Mouse (Mus musculus) CH12.LX (cell line): ENCODE data around the gene Pde5a. TPM values are rescaled to one million over a fixed set of nuclear protein-coding genes. Genes with fewer than 3 reads are reported as not detected.

Experiments used
- DNase-seq: peaks from one replicate; pipeline ENCODE4 v3.0.0-alpha.2; 2013; ENCODE audit errors: extremely low read depth
- H3K27ac ChIP-seq: 2 replicates; pipeline ENCODE4 v1.5.1; 2012; ENCODE audit warnings: low read depth, mild to moderate bottlenecking, control low read depth, moderate library complexity; ENCODE audit not compliant: insufficient read depth
- H3K27me3 ChIP-seq: replicated peaks from 2 replicates; pipeline ENCODE3; 2012; ENCODE audit warnings: inconsistent platforms
- H3K36me3 ChIP-seq, 2 experiments: replicated peaks in 1 of 2; 2 replicates each; pipeline versions ENCODE3 to v1.6.1; 2012; ENCODE audit warnings: inconsistent platforms in 1 of 2, low read length in 1 of 2, mild to moderate bottlenecking in 1 of 2, mixed read lengths in 1 of 2, moderate library complexity in 1 of 2; ENCODE audit not compliant: control insufficient read depth in 1 of 2, insufficient read depth in 1 of 2
- H3K4me1 ChIP-seq, 2 experiments: 2 replicates each; pipeline ENCODE4 v1.6.1; 2012; ENCODE audit warnings: inconsistent platforms in 1 of 2, moderate library complexity in 1 of 2; ENCODE audit not compliant: insufficient read depth in 2 of 2, control insufficient read depth in 1 of 2
- H3K4me2 ChIP-seq: 2 replicates; pipeline ENCODE4 v1.6.1; 2012; ENCODE audit warnings: low read depth, mild to moderate bottlenecking, control low read depth; ENCODE audit not compliant: poor library complexity, insufficient read depth, severe bottlenecking
- H3K4me3 ChIP-seq, 3 experiments: fragments of 150-350 bp in 1 of 3; sonication (generic) in 1 of 3; replicated peaks in 1 of 3; 2 replicates each; pipeline versions ENCODE3 to v1.5.1; 2011 to 2012; ENCODE audit warnings: low read depth in 2 of 3, low read length in 2 of 3, mild to moderate bottlenecking in 2 of 3, moderate library complexity in 2 of 3, control low read depth in 1 of 3, improper control_type of control experiment in 1 of 3, inconsistent platforms in 1 of 3, mixed read lengths in 1 of 3; ENCODE audit not compliant: poor library complexity in 1 of 3
- H3K79me2 ChIP-seq: replicated peaks from 2 replicates; pipeline ENCODE4 v1.6.1; 2012; ENCODE audit warnings: mild to moderate bottlenecking, moderate library complexity; ENCODE audit not compliant: control insufficient read depth, poor library complexity, insufficient read depth, severe bottlenecking; ENCODE audit errors: extremely low read depth
- H3K9ac ChIP-seq: 2 replicates; pipeline ENCODE4 v1.6.1; 2012; ENCODE audit warnings: low read depth, mild to moderate bottlenecking, control low read depth, moderate library complexity; ENCODE audit not compliant: insufficient read depth
- H3K9me3 ChIP-seq: replicated peaks from 2 replicates; pipeline ENCODE3; 2012; ENCODE audit warnings: low read length, inconsistent platforms, mixed read lengths
- CHD1 ChIP-seq: IDR thresholded peaks from 2 replicates; pipeline ENCODE4 v1.6.1; 2012; ENCODE audit warnings: low read depth, low read length, improper control_type of control experiment, inconsistent platforms
- CTCF ChIP-seq, 2 experiments: IDR thresholded peaks in 1 of 2; conservative IDR thresholded peaks in 1 of 2; 2 replicates each; pipeline ENCODE4 v1.5.1; 2011 to 2012; ENCODE audit warnings: low read depth in 2 of 2, low read length in 2 of 2, improper control_type of control experiment in 1 of 2, inconsistent platforms in 1 of 2, mild to moderate bottlenecking in 1 of 2, moderate library complexity in 1 of 2
- MAFK ChIP-seq: IDR thresholded peaks from 2 replicates; pipeline ENCODE4 v1.6.1; 2011; ENCODE audit warnings: low read length, improper control_type of control experiment; ENCODE audit not compliant: insufficient replicate concordance
- MAX ChIP-seq: IDR thresholded peaks from 2 replicates; pipeline ENCODE4 v1.6.1; 2011; ENCODE audit warnings: low read length, improper control_type of control experiment
- MXI1 ChIP-seq: IDR thresholded peaks from 2 replicates; pipeline ENCODE4 v1.6.1; 2011; ENCODE audit warnings: mild to moderate bottlenecking, low read depth, low read length, improper control_type of control experiment
- NRF1 ChIP-seq: IDR thresholded peaks from 2 replicates; pipeline ENCODE4 v1.6.1; 2014; ENCODE audit warnings: low read depth, mild to moderate bottlenecking, inconsistent platforms, low read length, improper control_type of control experiment, moderate library complexity
- POLR2AphosphoS2 ChIP-seq: IDR thresholded peaks from 2 replicates; pipeline ENCODE4 v1.6.1; 2011; ENCODE audit warnings: low read depth, low read length, improper control_type of control experiment
- RCOR1 ChIP-seq: conservative IDR thresholded peaks from 2 replicates; pipeline ENCODE4 v1.6.1; 2012; ENCODE audit warnings: low read depth, mild to moderate bottlenecking, inconsistent platforms, low read length, improper control_type of control experiment
- TBP ChIP-seq: conservative IDR thresholded peaks from 2 replicates; pipeline ENCODE4 v1.6.1; 2011; ENCODE audit warnings: low read depth, low read length, improper control_type of control experiment
- TCF12 ChIP-seq: IDR thresholded peaks from 2 replicates; pipeline ENCODE4 v1.6.1; 2014; ENCODE audit warnings: low read depth, mild to moderate bottlenecking, inconsistent platforms, low read length, improper control_type of control experiment
- UBTF ChIP-seq: IDR thresholded peaks from 2 replicates; pipeline ENCODE4 v1.6.1; 2012; ENCODE audit warnings: low read depth, mild to moderate bottlenecking, inconsistent platforms, low read length, improper control_type of control experiment, moderate library complexity
- USF1 ChIP-seq: IDR thresholded peaks from 2 replicates; pipeline ENCODE4 v1.6.1; 2014; ENCODE audit warnings: low read depth, mild to moderate bottlenecking, inconsistent platforms, low read length, improper control_type of control experiment
- USF2 ChIP-seq: conservative IDR thresholded peaks from 2 replicates; pipeline ENCODE4 v1.6.1; 2011; ENCODE audit warnings: low read depth, low read length, improper control_type of control experiment
- ZKSCAN1 ChIP-seq: IDR thresholded peaks from 2 replicates; pipeline ENCODE4 v1.6.1; 2012; ENCODE audit warnings: low read depth, inconsistent platforms, low read length, improper control_type of control experiment, borderline replicate concordance
- dilution Hi-C: fragments of 300-500 bp; cut with MboI; formaldehyde crosslinking; loops from 2 replicates; pipeline ENCODE4 v1.14.3; 2020; ENCODE audit warnings: low sequenced_read_pairs; ENCODE audit not compliant: extremely low pct_unique_long_range_greater_than_20kb, extremely low pct_ligation_motif_present
- in situ Hi-C: fragments of 300-500 bp; cut with MboI; formaldehyde crosslinking; loops from 3 replicates; pipeline ENCODE4 v1.14.3; 2019; ENCODE audit warnings: low sequenced_read_pairs, low pct_ligation_motif_present, low pct_unique_long_range_greater_than_20kb, mixed read lengths
- polyA plus RNA-seq: library from polyadenylated mRNA; unstranded; fragments of >175 nt; gene quantifications from 2 replicates; pipeline ENCODE4 v1.2.1, GENCODE M21; 2012; ENCODE audit warnings: low read depth; ENCODE audit not compliant: insufficient read length
- total RNA-seq, 2 experiments: library from RNA; depleted of rRNA; stranded (reverse); fragments of 300-350 nt in 1 of 2; fragments of >200 nt in 1 of 2; gene quantifications; 2 replicates each; pipeline ENCODE4 v1.2.3; 2012 to 2014

Gene Pde5a
- total and polyA plus RNA-seq, 3 experiments, result 0.60 to 1.1 (median 1.0) TPM

DNA sequence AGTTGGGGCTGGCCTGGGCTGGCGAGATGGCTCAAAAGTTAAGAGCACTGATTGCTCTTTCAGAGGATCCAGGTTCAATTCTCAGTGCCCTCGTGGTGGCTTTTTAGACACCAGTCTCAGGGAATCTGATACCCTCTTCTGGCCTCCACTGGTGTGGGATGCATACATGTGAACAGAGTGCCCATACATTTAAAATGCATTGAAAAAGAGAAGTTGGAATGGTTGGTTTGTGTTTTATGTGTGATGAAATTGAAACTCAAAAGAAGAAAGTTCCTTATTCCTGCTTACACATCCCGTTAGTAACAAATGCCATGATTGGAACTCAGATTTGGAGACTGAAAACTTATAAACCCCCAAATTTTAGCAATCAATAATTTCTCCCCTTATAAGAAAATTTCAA is 15.5 kb downstream of the Pde5a start:
- no peak for DNase-seq
- no peaks in the 10 kb centered on the region for H3K36me3 ChIP-seq
- H3K79me2 ChIP-seq, result no peaks in the 10 kb centered on the region
- peaks cover 17% of the 10 kb centered on the region for H3K9me3 ChIP-seq
- H3K4me3 ChIP-seq, result no peak overlapping the region
- TF ChIP-seq TBP (no peak), POLR2AphosphoS2 (no peak), TCF12 (no peak), USF1 (no peak), MAFK (no peak), MAX (no peak), CHD1 (no peak), CTCF (conservative IDR thresholded peaks at IDR 0.05 in 1 of 2, IDR thresholded peaks at IDR 0.05 in 1 of 2; ENCODE audit: low read depth in 2 of 2, low read length in 2 of 2) (no peak), MXI1 (no peak)
- no peak overlapping the region for H3K4me2 ChIP-seq
- no peaks in the 10 kb centered on the region for H3K4me1 ChIP-seq
- H3K27me3 ChIP-seq, result no peaks in the 10 kb centered on the region
- no peak overlapping the region for H3K9ac ChIP-seq
- H3K27ac ChIP-seq, result no peak overlapping the region
- dilution Hi-C loops, result no loop called here
- in situ Hi-C loops, result no loop called here

DNA sequence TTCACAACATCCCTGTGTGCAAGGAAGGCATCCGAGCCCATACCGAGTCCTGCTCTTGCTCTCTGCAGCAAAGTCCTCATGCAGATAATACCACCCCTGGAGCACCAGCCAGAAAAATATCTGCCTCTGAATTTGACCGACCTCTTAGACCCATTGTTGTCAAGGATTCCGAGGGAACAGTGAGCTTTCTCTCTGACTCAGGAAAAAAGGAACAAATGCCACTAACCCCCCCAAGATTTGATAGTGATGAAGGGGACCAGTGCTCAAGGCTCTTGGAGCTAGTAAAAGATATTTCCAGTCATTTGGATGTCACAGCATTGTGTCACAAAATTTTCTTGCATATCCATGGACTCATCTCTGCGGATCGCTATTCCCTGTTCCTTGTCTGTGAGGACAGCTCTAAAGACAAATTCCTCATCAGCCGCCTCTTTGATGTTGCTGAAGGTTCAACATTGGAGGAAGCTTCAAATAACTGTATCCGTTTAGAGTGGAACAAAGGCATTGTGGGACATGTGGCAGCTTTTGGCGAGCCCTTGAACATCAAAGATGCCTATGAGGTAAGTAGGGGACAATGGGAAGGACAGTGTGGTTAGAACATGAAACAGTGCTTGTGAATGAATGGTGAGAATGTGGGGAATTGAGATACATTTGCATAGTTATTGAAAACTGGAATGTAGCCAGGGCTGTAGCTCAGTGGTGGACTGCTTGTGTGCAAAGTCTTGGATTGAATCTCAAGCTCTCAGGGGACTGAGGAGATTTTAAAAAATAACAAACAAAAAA is 19.4 kb downstream of the Pde5a start:
- TF ChIP-seq NRF1 (no peak), USF2 (no peak), ZKSCAN1 (no peak), USF1 (no peak), MAX (no peak), CHD1 (no peak), RCOR1 (no peak), MXI1 (no peak), MAFK (no peak), UBTF (no peak)
- no peak for DNase-seq
- Histone ChIP-seq H3K79me2 (no peaks in the 10 kb centered on the region), H3K4me1 (no peaks in the 10 kb centered on the region), H3K27ac (no peak overlapping the region), H3K4me2 (no peak overlapping the region), H3K27me3 (no peaks in the 10 kb centered on the region), H3K4me3 (no peak overlapping the region), H3K36me3 (no peaks in the 10 kb centered on the region), H3K9me3 (peaks cover 11% of the 10 kb centered on the region), H3K9ac (no peak overlapping the region)
- dilution Hi-C loops (no loop called here), in situ Hi-C loops (no loop called here)
